In genomic region chr10:35229540-35229939, GRCm38 (mm10) we compare ENCODE assay signal across 14 mouse cellular contexts.
"Had no signal": no experiment of that assay in that cellular context is flagged by ENCODE, and none has a peak within 500 bp of the region (broad histone marks: within the 10 kb centered on the region; RNA-seq: fewer than 3 reads in every experiment).

No protein-coding gene starts in this region.

- DNase-seq: forebrain, postnatal 0 days; gastrocnemius, postnatal 14 days; gastrocnemius, postnatal 36 days; heart, adult 11 months; heart, adult 2 months; heart, postnatal 14 days; heart, postnatal 36 days; kidney, adult 18-20 months; kidney, adult 8-10 months; kidney, postnatal 10 days; kidney, postnatal 25 days; kidney, postnatal 4 days; liver; liver, embryonic 13.5 days had no signal
